Mouse (Mus musculus): Measurements from ENCODE around the gene Parp3. TPM values are rescaled to one million over a fixed set of nuclear protein-coding genes. Genes with fewer than 3 reads are reported as not detected.

The Parp3 gene
- polyA plus RNA-seq, 1 experiment from 2014 or later, result 2.7 TPM

DNA sequence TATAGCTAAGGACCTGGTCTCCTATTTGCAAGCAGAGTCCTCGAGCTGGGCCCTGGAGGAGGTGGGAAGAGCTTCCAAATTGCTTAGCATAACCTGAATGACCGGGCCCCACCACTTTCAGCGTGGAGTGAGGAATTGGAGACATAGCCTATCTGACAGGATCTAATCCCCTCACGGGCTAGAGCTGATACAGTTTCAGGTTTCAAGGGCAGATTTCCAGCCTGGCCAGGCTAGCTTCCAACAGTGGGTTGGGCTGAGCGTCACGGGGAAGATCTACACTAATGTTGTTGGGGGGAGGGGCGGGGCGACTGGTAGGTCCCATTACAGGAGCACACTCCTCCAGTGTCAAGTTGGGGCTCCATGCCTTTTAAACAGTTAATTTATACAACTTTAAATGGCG, 26.1 kb downstream of the Parp3 start:
- 2% methylated on average over 9 of the region's 9 CpGs for WGBS

DNA sequence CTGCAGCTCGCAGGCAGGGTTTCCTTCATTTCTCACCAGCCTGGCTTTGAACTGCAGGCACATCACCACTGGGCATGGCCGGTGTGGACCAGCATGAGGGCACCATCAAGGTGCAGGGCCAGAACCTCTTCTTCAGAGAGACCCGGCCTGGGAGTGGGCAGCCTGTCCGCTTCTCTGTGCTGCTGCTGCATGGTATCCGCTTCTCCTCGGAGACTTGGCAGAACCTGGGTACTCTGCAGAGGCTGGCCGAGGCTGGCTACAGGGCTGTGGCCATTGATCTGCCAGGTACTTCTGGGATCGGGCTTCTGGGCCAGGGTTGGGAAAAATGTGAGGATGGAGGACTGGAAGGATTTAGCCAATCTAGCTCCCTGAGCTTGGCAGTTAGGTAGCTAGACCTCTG, 26.8 kb downstream of the Parp3 start:
- WGBS, result 81% methylated on average over 8 of the region's 8 CpGs
- Histone ChIP-seq H3K27ac (ENCODE audit: low read depth, low read length) (peak overlapping the region; percentile 59; the same call in 1 of the 2 replicates), H3K9ac (ENCODE audit: low read depth, low read length) (no peak overlapping the region)

More for the DNA sequence above, 26.1 kb downstream of the Parp3 start:
- Histone ChIP-seq H3K4me2 (replicated peaks; ENCODE audit: low read depth, low read length) (peak overlapping the region; percentile 30), H3K4me3 (ENCODE audit: low read length) (no peak overlapping the region), H3K27ac (ENCODE audit: low read depth, low read length) (peak overlapping the region; percentile 59), H3K4me1 (ENCODE audit: control insufficient read depth, insufficient read depth, low read length) (peaks cover 67% of the 10 kb centered on the region), H3K27me3 (ENCODE audit: control insufficient read depth, insufficient read depth, low read length) (no peaks in the 10 kb centered on the region), H3K9me3 (ENCODE audit: control insufficient read depth, low read length) (no peaks in the 10 kb centered on the region), H3K36me3 (ENCODE audit: control insufficient read depth, insufficient read depth, low read length) (no peaks in the 10 kb centered on the region), H3K9ac (ENCODE audit: low read depth, low read length) (no peak overlapping the region)
- 0 out of 2 replicates have a peak, but pooled peaks have one; percentile 3 for ATAC-seq (ENCODE audit: low FRiP score, low TSS enrichment)

DNA sequence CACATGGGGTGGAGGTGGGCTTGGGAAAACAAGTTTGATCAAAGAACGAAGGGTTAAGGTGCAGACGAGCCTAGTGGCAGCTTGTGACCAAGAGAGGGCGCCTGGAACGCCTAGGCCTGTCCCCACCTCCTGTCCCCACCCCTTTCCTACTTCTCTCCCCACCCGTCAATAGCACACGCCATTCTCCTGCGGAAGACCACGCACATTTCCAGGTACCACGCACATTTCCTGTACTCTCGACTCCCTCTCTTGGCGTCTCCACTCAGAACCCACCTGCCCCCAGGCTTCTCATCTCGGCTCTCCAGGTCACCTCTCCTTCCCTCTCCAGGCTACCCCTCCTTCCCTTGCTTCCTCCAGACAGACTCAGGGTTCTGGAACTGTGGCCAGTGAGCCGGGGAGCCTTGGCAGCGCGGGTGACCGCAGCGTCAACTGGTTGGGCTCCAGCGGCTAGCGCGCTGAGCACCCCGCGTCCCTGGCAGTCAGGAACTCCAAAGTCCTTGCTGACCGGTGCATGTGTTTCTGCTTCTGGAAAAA, 28.2 kb downstream of the Parp3 start:
- Histone ChIP-seq H3K4me2 (replicated peaks; ENCODE audit: low read depth, low read length) (peak overlapping the region; percentile 71), H3K9ac (ENCODE audit: low read depth, low read length) (peak overlapping the region; percentile 71), H3K27ac (ENCODE audit: low read depth, low read length) (peak overlapping the region; percentile 78; the same call in 1 of the 2 replicates), H3K9me3 (ENCODE audit: control insufficient read depth, low read length) (no peaks in the 10 kb centered on the region), H3K4me3 (ENCODE audit: low read length) (peak overlapping the region; percentile 47), H3K4me1 (ENCODE audit: control insufficient read depth, insufficient read depth, low read length) (peaks cover 66% of the 10 kb centered on the region), H3K36me3 (ENCODE audit: control insufficient read depth, insufficient read depth, low read length) (no peaks in the 10 kb centered on the region), H3K27me3 (ENCODE audit: control insufficient read depth, insufficient read depth, low read length) (no peaks in the 10 kb centered on the region)
- WGBS, result under 1% methylated on average over 23 of the region's 23 CpGs
- peak; percentile 45 for ATAC-seq (ENCODE audit: low FRiP score, low TSS enrichment)

More for the DNA sequence above, 26.8 kb downstream of the Parp3 start:
- peaks cover 67% of the 10 kb centered on the region for H3K4me1 ChIP-seq (ENCODE audit: control insufficient read depth, insufficient read depth, low read length)
- no peaks in the 10 kb centered on the region for H3K9me3 ChIP-seq (ENCODE audit: control insufficient read depth, low read length)
- H3K4me3 ChIP-seq (ENCODE audit: low read length), result no peak overlapping the region
- no peaks in the 10 kb centered on the region for H3K36me3 ChIP-seq (ENCODE audit: control insufficient read depth, insufficient read depth, low read length)
- no peak for ATAC-seq (ENCODE audit: low FRiP score, low TSS enrichment)
- no peak overlapping the region for H3K4me2 ChIP-seq (replicated peaks; ENCODE audit: low read depth, low read length)
- no peaks in the 10 kb centered on the region for H3K27me3 ChIP-seq (ENCODE audit: control insufficient read depth, insufficient read depth, low read length)

GRCm38 (mm10) chr9:106447951-106448350, 28.8 kb downstream of the Parp3 start:
- Histone ChIP-seq H3K4me2 (replicated peaks; ENCODE audit: low read depth, low read length) (peak overlapping the region; percentile 71), H3K4me1 (ENCODE audit: control insufficient read depth, insufficient read depth, low read length) (peaks cover 63% of the 10 kb centered on the region), H3K4me3 (ENCODE audit: low read length) (peak overlapping the region; percentile 47), H3K27me3 (ENCODE audit: control insufficient read depth, insufficient read depth, low read length) (no peaks in the 10 kb centered on the region), H3K9me3 (ENCODE audit: control insufficient read depth, low read length) (no peaks in the 10 kb centered on the region), H3K36me3 (ENCODE audit: control insufficient read depth, insufficient read depth, low read length) (no peaks in the 10 kb centered on the region), H3K9ac (ENCODE audit: low read depth, low read length) (peak overlapping the region; percentile 71; the same call in 1 of the 2 replicates), H3K27ac (ENCODE audit: low read depth, low read length) (peak overlapping the region; percentile 74; the same call in 1 of the 2 replicates)
- ATAC-seq (ENCODE audit: low FRiP score, low TSS enrichment), result 0 out of 2 replicates have a peak, but pooled peaks have one; percentile 0
- 36% methylated on average over 9 of the region's 9 CpGs for WGBS

GRCm38 (mm10) chr9:106447348-106447747, 29.4 kb downstream of the Parp3 start, which contains the start of the genes Abhd14b and Abhd14a:
TSS of gene Abhd14b (plus strand) at chr9:106447459.
TSS of gene Abhd14a (minus strand) at chr9:106447678.
- Histone ChIP-seq H3K27me3 (ENCODE audit: control insufficient read depth, insufficient read depth, low read length) (no peaks in the 10 kb centered on the region), H3K27ac (ENCODE audit: low read depth, low read length) (peak within 1 kb of the TSS; percentile 78; the same call in 1 of the 2 replicates), H3K4me3 (ENCODE audit: low read length) (peak within 1 kb of the TSS; percentile 47), H3K4me1 (ENCODE audit: control insufficient read depth, insufficient read depth, low read length) (peaks cover 57% of the 10 kb centered on the region), H3K9ac (ENCODE audit: low read depth, low read length) (peak within 1 kb of the TSS; percentile 71), H3K9me3 (ENCODE audit: control insufficient read depth, low read length) (no peaks in the 10 kb centered on the region), H3K4me2 (replicated peaks; ENCODE audit: low read depth, low read length) (peak within 1 kb of the TSS; percentile 71), H3K36me3 (ENCODE audit: control insufficient read depth, insufficient read depth, low read length) (no peaks in the 10 kb centered on the region)
- peak; percentile 86 for ATAC-seq (ENCODE audit: low FRiP score, low TSS enrichment)
- WGBS, result under 1% methylated on average over 24 of the region's 24 CpGs

- ATAC-seq (ENCODE audit: low FRiP score, low TSS enrichment), result no peak
- no peaks in the 10 kb centered on the region for H3K36me3 ChIP-seq (ENCODE audit: control insufficient read depth, insufficient read depth, low read length)
- H3K4me1 ChIP-seq (ENCODE audit: control insufficient read depth, insufficient read depth, low read length), result peaks cover 35% of the 10 kb centered on the region
- no peak overlapping the region for H3K27ac ChIP-seq (ENCODE audit: low read depth, low read length)
- WGBS, result 66% methylated on average over 4 of the region's 4 CpGs
- no peaks in the 10 kb centered on the region for H3K27me3 ChIP-seq (ENCODE audit: control insufficient read depth, insufficient read depth, low read length)
- no peaks in the 10 kb centered on the region for H3K9me3 ChIP-seq (ENCODE audit: control insufficient read depth, low read length)
- H3K4me2 ChIP-seq (replicated peaks; ENCODE audit: low read depth, low read length), result no peak overlapping the region
- no peak overlapping the region for H3K9ac ChIP-seq (ENCODE audit: low read depth, low read length)
- no peak overlapping the region for H3K4me3 ChIP-seq (ENCODE audit: low read length)
Measured at GRCm38 (mm10) chr9:106444836-106445235, 31.9 kb downstream of the Parp3 start.

DNA sequence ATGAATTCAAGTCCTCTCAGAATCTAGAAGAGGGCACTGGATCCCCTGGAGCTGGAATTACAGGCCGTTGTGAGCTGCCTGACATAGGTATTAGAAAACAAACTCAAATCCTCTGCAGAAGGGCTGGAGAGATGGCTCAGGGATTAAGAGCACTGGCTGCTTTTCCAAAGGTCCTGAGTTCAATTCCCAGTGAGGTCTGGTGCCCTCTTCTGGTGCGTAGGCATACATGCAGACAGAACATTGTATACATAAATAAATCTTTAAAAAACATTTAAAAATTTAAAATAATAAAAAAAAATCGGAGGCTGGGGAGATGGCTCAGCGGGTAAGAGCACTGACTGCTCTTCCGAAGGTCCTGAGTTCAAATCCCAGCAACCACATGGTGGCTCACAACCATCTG, 34.1 kb downstream of the Parp3 start:
- Histone ChIP-seq H3K4me3 (ENCODE audit: low read length) (no peak overlapping the region), H3K27me3 (ENCODE audit: control insufficient read depth, insufficient read depth, low read length) (no peaks in the 10 kb centered on the region), H3K36me3 (ENCODE audit: control insufficient read depth, insufficient read depth, low read length) (no peaks in the 10 kb centered on the region), H3K4me2 (replicated peaks; ENCODE audit: low read depth, low read length) (no peak overlapping the region), H3K27ac (ENCODE audit: low read depth, low read length) (no peak overlapping the region), H3K9me3 (ENCODE audit: control insufficient read depth, low read length) (no peaks in the 10 kb centered on the region), H3K4me1 (ENCODE audit: control insufficient read depth, insufficient read depth, low read length) (peaks cover 25% of the 10 kb centered on the region), H3K9ac (ENCODE audit: low read depth, low read length) (no peak overlapping the region)
- ATAC-seq (ENCODE audit: low FRiP score, low TSS enrichment), result no peak
- WGBS, result 79% methylated on average over 5 of the region's 5 CpGs

DNA sequence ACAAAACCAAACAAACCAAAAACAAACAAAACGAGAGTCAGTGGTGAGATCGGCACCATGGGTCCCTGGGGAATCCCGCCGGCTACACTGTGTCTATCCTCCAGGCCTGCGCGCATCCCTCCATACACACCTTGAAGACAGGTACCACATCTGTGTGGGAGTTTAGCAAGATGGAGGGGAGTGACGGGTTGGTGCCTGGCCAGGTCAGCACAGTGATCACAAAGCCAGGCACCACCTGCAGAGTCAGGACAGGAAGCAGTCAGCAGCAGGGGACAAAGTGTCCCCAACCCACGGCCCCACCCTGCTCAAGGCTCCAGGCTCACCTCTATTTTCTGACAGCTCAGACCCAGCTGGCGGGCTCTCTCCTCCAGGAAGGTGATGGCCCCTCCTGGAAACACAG, 40.2 kb downstream of the Parp3 start:
- Histone ChIP-seq H3K27ac (ENCODE audit: low read depth, low read length) (no peak overlapping the region), H3K27me3 (ENCODE audit: control insufficient read depth, insufficient read depth, low read length) (no peaks in the 10 kb centered on the region), H3K4me1 (ENCODE audit: control insufficient read depth, insufficient read depth, low read length) (peaks cover 17% of the 10 kb centered on the region), H3K4me3 (ENCODE audit: low read length) (no peak overlapping the region), H3K36me3 (ENCODE audit: control insufficient read depth, insufficient read depth, low read length) (peaks cover 26% of the 10 kb centered on the region), H3K9ac (ENCODE audit: low read depth, low read length) (no peak overlapping the region), H3K4me2 (replicated peaks; ENCODE audit: low read depth, low read length) (no peak overlapping the region), H3K9me3 (ENCODE audit: control insufficient read depth, low read length) (no peaks in the 10 kb centered on the region)
- WGBS, result 78% methylated on average over 9 of the region's 9 CpGs
- ATAC-seq (ENCODE audit: low FRiP score, low TSS enrichment), result no peak

DNA sequence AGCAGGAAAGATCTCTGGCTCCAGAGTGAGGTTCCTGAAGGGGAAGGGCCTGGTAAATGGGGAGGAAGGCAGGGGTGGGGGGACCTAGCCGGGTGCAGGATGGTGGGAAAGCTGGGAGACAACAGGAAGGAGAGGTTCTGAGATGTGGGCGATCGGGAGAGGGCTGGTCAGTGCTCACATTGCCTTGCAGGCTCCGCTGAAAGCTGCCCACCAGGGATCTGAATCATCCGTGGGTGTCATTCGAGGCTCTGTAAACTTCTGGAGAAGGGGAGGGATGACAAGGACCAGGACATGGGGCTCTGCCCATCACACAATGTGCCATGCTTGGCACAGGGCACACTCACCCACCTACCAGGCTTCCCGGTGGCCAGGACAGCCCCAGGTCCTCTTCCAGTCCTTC, 43.4 kb downstream of the Parp3 start:
- no peak for ATAC-seq (ENCODE audit: low FRiP score, low TSS enrichment)
- H3K4me1 ChIP-seq (ENCODE audit: control insufficient read depth, insufficient read depth, low read length), result peaks cover 16% of the 10 kb centered on the region
- H3K9ac ChIP-seq (ENCODE audit: low read depth, low read length), result no peak overlapping the region
- no peak overlapping the region for H3K27ac ChIP-seq (ENCODE audit: low read depth, low read length)
- peaks cover 35% of the 10 kb centered on the region for H3K36me3 ChIP-seq (ENCODE audit: control insufficient read depth, insufficient read depth, low read length)
- no peaks in the 10 kb centered on the region for H3K9me3 ChIP-seq (ENCODE audit: control insufficient read depth, low read length)
- no peak overlapping the region for H3K4me3 ChIP-seq (ENCODE audit: low read length)
- no peaks in the 10 kb centered on the region for H3K27me3 ChIP-seq (ENCODE audit: control insufficient read depth, insufficient read depth, low read length)
- no peak overlapping the region for H3K4me2 ChIP-seq (replicated peaks; ENCODE audit: low read depth, low read length)
- 68% methylated on average over 7 of the region's 7 CpGs for WGBS
